Mouse (Mus musculus) myocyte (in vitro differentiated cells): Measurements from ENCODE around the gene Frrs1. TPM values are rescaled to one million over a fixed set of nuclear protein-coding genes. Genes with fewer than 3 reads are reported as not detected.
A peak's percentile ranks its signal among the peaks of the same experiment; 100 is the strongest.

ENCODE experiments used
- H3K27me3 ChIP-seq: one replicate; pipeline ENCODE4 v1.6.1; 2011; ENCODE audit not compliant: control insufficient read depth, insufficient read depth, insufficient read length
- H3K36me3 ChIP-seq: one replicate; pipeline ENCODE4 v1.6.1; 2011; ENCODE audit not compliant: control insufficient read depth, insufficient read depth
- H3K4me2 ChIP-seq: one replicate; pipeline ENCODE4 v1.6.1; 2011; ENCODE audit warnings: low read depth, control low read depth
- H3K4me3 ChIP-seq: one replicate; pipeline ENCODE4 v1.5.1; 2011; ENCODE audit warnings: mild to moderate bottlenecking, control low read depth, moderate library complexity
- H3K79me2 ChIP-seq: one replicate; pipeline ENCODE4 v1.6.1; 2011; ENCODE audit not compliant: control insufficient read depth, insufficient read depth
- H3ac ChIP-seq: one replicate; pipeline ENCODE4 v1.6.1; 2011; ENCODE audit not compliant: control insufficient read depth, insufficient read length
- CEBPB ChIP-seq: IDR thresholded peaks from 2 replicates; pipeline ENCODE4 v1.6.1; 2011; ENCODE audit warnings: mild to moderate bottlenecking, moderate library complexity; ENCODE audit not compliant: poor library complexity, insufficient read depth, severe bottlenecking
- E2F4 ChIP-seq: IDR thresholded peaks from one replicate; pipeline ENCODE4 v1.6.1; 2011; ENCODE audit warnings: mild to moderate bottlenecking, control low read depth, moderate library complexity; ENCODE audit not compliant: insufficient read depth
- MAX ChIP-seq: IDR thresholded peaks from one replicate; pipeline ENCODE4 v1.6.1; 2011; ENCODE audit warnings: low read depth, mild to moderate bottlenecking, control low read depth
- MYOD1 ChIP-seq, 3 experiments: IDR thresholded peaks; one replicate each; pipeline ENCODE4 v1.6.1; 2011; ENCODE audit warnings: control low read depth in 2 of 3, low read depth in 2 of 3, mild to moderate bottlenecking in 2 of 3, moderate library complexity in 1 of 3; ENCODE audit not compliant: insufficient read length in 2 of 3, control insufficient read depth in 1 of 3
- MYOG ChIP-seq, 3 experiments: IDR thresholded peaks; one replicate each; pipeline ENCODE4 v1.6.1; 2011; ENCODE audit warnings: control low read depth in 2 of 3, low read depth in 2 of 3, mild to moderate bottlenecking in 2 of 3; ENCODE audit not compliant: insufficient read length in 2 of 3, control insufficient read depth in 1 of 3, insufficient read depth in 1 of 3
- POLR2A ChIP-seq: IDR thresholded peaks from one replicate; pipeline ENCODE4 v1.6.1; 2011; ENCODE audit warnings: low read depth, mild to moderate bottlenecking, control low read depth, moderate library complexity; ENCODE audit not compliant: insufficient read length
- POLR2AphosphoS2 ChIP-seq: IDR thresholded peaks from one replicate; pipeline ENCODE4 v1.6.1; 2011; ENCODE audit warnings: low read depth, control low read depth; ENCODE audit not compliant: insufficient read length
- REST ChIP-seq: IDR thresholded peaks from one replicate; pipeline ENCODE4 v1.6.1; 2011; ENCODE audit warnings: mild to moderate bottlenecking, control low read depth, moderate library complexity; ENCODE audit not compliant: insufficient read depth, insufficient read length
- SRF ChIP-seq: IDR thresholded peaks from one replicate; pipeline ENCODE4 v1.6.1; 2011; ENCODE audit warnings: low read depth; ENCODE audit not compliant: control insufficient read depth, insufficient read length
- TCF12 ChIP-seq: IDR thresholded peaks from one replicate; pipeline ENCODE4 v1.6.1; 2011; ENCODE audit warnings: mild to moderate bottlenecking, control low read depth; ENCODE audit not compliant: poor library complexity, insufficient read depth, severe bottlenecking
- TCF3 ChIP-seq: IDR thresholded peaks from one replicate; pipeline ENCODE4 v1.6.1; 2011; ENCODE audit warnings: low read depth, control low read depth; ENCODE audit not compliant: insufficient read length
- USF1 ChIP-seq: IDR thresholded peaks from one replicate; pipeline ENCODE4 v1.6.1; 2011; ENCODE audit warnings: low read depth, mild to moderate bottlenecking, control low read depth, moderate library complexity
- polyA plus RNA-seq: library from polyadenylated mRNA; unstranded; fragments of >200 nt; fragmentation: generic; extraction: Trizol; gene quantifications from one replicate; pipeline ENCODE4 v1.2.1, GENCODE M21; 2012; ENCODE audit warnings: missing spikeins

The Frrs1 gene
- polyA plus RNA-seq, 1 experiment, result 12.7 TPM

DNA sequence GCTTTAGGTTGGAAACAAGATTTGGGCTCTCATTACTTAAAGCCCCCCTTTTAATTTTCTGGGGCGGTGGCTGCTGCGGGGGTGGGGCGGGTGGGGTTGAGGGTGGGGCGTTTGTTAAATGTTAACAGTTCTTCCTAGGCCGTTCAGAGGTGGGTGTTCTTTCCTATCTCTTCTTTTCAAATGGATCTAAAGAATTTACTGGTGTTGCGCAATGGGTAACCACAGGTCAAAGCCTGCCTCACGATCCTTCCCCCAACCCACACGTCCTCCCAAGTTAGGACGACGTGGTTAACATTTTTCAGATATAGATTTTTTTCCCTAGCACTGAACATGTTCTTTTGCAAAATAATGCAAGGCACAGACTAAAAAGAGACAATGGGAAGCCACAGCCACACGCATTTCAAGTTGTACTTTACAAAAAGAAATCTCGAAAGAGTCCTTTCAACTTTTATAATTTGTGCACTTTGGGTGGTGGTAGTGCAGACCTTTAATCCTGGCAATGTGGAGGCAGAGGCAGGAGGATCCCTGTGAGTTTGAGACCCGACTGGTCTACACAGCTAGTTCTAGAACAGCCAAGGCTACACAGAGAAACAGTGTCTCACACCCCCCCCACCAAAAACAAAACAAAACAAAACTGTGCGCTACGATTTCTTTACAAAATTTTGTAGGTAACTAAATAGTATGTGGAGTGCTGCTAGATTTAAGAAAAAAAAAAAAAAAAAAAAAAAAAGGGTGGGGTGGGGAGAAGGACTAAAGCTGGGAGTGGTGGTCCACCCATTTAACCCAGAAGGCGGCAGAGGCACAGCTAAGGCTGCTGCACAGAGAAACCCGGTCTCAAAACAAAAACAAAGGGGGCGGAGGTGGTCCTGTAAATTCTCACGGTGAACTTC lies 1.3 kb downstream of the Frrs1 start:
- peak overlapping the region; percentile 96 for H3K4me2 ChIP-seq
- H3K4me3 ChIP-seq, result peak overlapping the region; percentile 46

DNA sequence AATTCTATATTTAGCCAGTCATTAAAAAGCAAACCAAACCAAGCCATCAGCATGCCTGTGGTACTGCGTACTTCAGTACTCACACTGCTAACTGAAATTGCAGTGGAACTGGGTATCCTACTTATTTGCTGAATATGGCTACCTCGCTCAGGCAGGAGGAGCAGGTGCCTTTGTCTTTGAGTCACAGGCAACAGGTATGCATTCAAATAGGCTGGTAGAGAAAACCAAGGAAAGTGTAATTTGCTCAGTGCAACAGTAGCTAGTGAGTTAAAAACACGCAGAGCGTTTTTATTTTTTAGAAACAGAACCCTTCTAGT lies 1.9 kb downstream of the Frrs1 start:
- peak overlapping the region; percentile 96 for H3K4me2 ChIP-seq
- TF ChIP-seq MYOD1 (IDR thresholded peaks at IDR 0.05; ENCODE audit: control insufficient read depth in 1 of 3, insufficient read length in 2 of 3, low read depth in 2 of 3) (no peak), MYOG (IDR thresholded peaks at IDR 0.05; ENCODE audit: control insufficient read depth in 1 of 3, insufficient read depth in 1 of 3, insufficient read length in 2 of 3, low read depth in 2 of 3) (no peak), POLR2A (no peak), TCF3 (no peak), TCF12 (no peak), USF1 (no peak), E2F4 (no peak), POLR2AphosphoS2 (no peak), MAX (no peak), REST (no peak), SRF (no peak), CEBPB (no peak)
- peak overlapping the region; percentile 46 for H3K4me3 ChIP-seq
- peak overlapping the region; percentile 80 for H3ac ChIP-seq
- H3K79me2 ChIP-seq, result peaks cover 18% of the 10 kb centered on the region
- no peaks in the 10 kb centered on the region for H3K36me3 ChIP-seq
- H3K27me3 ChIP-seq, result no peaks in the 10 kb centered on the region

More for the DNA sequence above, 1.3 kb downstream of the Frrs1 start:
- Histone ChIP-seq H3K27me3 (no peaks in the 10 kb centered on the region), H3ac (no peak overlapping the region), H3K79me2 (peaks cover 18% of the 10 kb centered on the region), H3K36me3 (no peaks in the 10 kb centered on the region)
- TF ChIP-seq SRF, result no peak
- peak; percentile 98 for TF ChIP-seq CEBPB

DNA sequence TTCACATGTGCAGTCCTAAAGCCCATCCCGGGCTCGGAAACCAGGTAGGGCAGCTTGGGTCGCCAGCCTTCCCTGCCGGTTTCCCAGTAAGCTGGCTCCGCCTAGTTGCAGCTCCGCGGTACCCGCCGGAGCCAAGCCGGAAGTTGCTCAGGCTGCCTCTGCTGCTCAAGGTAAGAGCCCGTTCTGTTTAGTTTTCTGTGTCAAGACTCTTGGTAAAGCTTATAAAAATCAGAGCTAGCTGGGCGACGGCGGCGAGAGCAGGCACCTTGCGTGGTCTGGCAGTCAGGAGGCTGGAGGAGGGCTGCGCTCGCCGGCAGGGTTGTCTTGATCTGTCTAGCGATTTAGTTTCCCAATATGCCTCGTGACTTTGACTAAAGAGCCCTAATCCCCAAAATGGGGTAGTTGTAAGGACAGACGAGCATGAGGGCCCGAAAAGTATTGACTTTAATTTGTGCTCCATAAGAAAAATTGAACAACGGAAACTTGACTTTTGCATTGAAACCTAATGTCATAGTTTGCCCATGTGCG lies 2.3 kb downstream of the Frrs1 start:
- Histone ChIP-seq H3K27me3 (no peaks in the 10 kb centered on the region), H3K4me3 (peak overlapping the region; percentile 46), H3ac (peak overlapping the region; percentile 80), H3K4me2 (peak overlapping the region; percentile 96), H3K79me2 (peaks cover 18% of the 10 kb centered on the region), H3K36me3 (peaks cover under 1% of the 10 kb centered on the region)
- TF ChIP-seq MAX (no peak), POLR2A (peak; percentile 31), SRF (peak; percentile 28)

DNA sequence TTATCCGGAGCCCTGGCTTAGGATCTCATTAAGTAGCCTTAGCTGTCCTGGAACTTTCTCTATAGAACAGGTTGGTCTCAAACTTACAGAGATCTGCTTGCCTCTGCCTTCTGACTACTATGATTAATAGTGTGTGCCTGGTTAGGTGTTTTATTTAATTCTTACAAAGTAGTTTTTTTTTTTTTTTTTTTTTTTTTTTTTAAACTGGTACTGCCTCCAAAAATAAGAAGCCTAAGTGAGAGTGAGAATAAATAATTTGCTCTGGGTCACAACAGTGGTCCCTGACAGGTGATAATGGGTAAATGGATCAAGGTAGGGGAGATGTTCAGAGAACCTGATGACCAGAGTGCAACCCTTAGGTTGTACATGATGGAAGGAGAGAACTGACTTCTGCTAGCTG lies 3.4 kb downstream of the Frrs1 start:
- TF ChIP-seq REST (no peak), E2F4 (no peak), MYOD1 (IDR thresholded peaks at IDR 0.05; ENCODE audit: control insufficient read depth in 1 of 3, insufficient read length in 2 of 3, low read depth in 2 of 3) (no peak), SRF (no peak), MAX (no peak), MYOG (IDR thresholded peaks at IDR 0.05; ENCODE audit: control insufficient read depth in 1 of 3, insufficient read depth in 1 of 3, insufficient read length in 2 of 3, low read depth in 2 of 3) (no peak), TCF12 (no peak), POLR2A (no peak), USF1 (no peak), CEBPB (no peak), TCF3 (no peak), POLR2AphosphoS2 (no peak)
- Histone ChIP-seq H3K4me3 (peak overlapping the region; percentile 46), H3K79me2 (peaks cover 23% of the 10 kb centered on the region), H3K36me3 (peaks cover 8% of the 10 kb centered on the region), H3K27me3 (no peaks in the 10 kb centered on the region), H3ac (no peak overlapping the region), H3K4me2 (peak overlapping the region; percentile 96)

DNA sequence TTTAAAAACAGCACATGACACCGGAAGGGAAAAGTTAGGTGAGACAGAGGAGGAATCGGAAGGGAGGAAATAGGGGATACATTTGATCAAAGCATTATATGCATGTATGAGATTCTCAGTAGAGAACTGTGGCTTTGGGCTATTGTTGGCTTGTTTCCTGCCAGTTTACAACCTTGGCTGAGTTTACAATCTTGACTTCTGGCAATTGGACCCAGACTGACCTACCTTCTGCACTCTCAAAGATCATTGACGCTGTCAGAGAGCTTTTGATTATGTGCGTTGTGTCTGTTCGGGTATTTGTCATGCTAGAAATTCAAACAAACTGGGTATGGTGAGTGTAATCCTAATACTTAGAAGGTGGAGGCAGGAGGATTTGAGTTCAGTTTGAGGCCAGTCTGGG lies 5.2 kb downstream of the Frrs1 start:
- peaks cover 8% of the 10 kb centered on the region for H3K36me3 ChIP-seq
- peaks cover 23% of the 10 kb centered on the region for H3K79me2 ChIP-seq
- H3K4me3 ChIP-seq, result no peak overlapping the region
- H3K4me2 ChIP-seq, result peak overlapping the region; percentile 96
- no peak for TF ChIP-seq SRF
- TF ChIP-seq TCF3, result no peak
- no peak for TF ChIP-seq MYOG (IDR thresholded peaks at IDR 0.05; ENCODE audit: control insufficient read depth in 1 of 3, insufficient read depth in 1 of 3, insufficient read length in 2 of 3, low read depth in 2 of 3)
- TF ChIP-seq TCF12, result no peak
- TF ChIP-seq MAX, result no peak
- no peak for TF ChIP-seq USF1
- no peak for TF ChIP-seq CEBPB
- TF ChIP-seq POLR2A, result no peak
- TF ChIP-seq E2F4, result no peak
- no peak for TF ChIP-seq REST
- no peak for TF ChIP-seq POLR2AphosphoS2
- no peak for TF ChIP-seq MYOD1 (IDR thresholded peaks at IDR 0.05; ENCODE audit: control insufficient read depth in 1 of 3, insufficient read length in 2 of 3, low read depth in 2 of 3)
- H3ac ChIP-seq, result no peak overlapping the region
- no peaks in the 10 kb centered on the region for H3K27me3 ChIP-seq
